Mouse (Mus musculus) MEL (cell line): ENCODE measurements around the gene Lamb1. TPM values are rescaled to one million over a fixed set of nuclear protein-coding genes. Genes with fewer than 3 reads are reported as not detected.

Source experiments
- DNase-seq: peaks from one replicate; pipeline ENCODE4 v3.0.0; 2011; ENCODE audit warnings: low read depth, low spot score
- H3K27ac ChIP-seq: 2 replicates; pipeline ENCODE4 v1.5.1; 2012; ENCODE audit warnings: low read depth, mild to moderate bottlenecking, control low read depth, low read length, moderate library complexity; ENCODE audit not compliant: control insufficient read depth
- H3K27me3 ChIP-seq, 2 experiments: fragments of 150-350 bp in 1 of 2; sonication (generic) in 1 of 2; 2 replicates each; pipeline ENCODE4 v1.6.1; 2012; ENCODE audit warnings: low read length in 2 of 2, mild to moderate bottlenecking in 2 of 2, improper control_type of control experiment in 1 of 2, moderate library complexity in 1 of 2; ENCODE audit not compliant: insufficient read depth in 2 of 2, control insufficient read depth in 1 of 2
- H3K36me3 ChIP-seq, 2 experiments: 2 replicates each; pipeline ENCODE4 v1.6.1; 2012 to 2014; ENCODE audit warnings: low read length in 2 of 2, improper control_type of control experiment in 1 of 2, inconsistent platforms in 1 of 2, mild to moderate bottlenecking in 1 of 2; ENCODE audit not compliant: insufficient read depth in 2 of 2, control insufficient read depth in 1 of 2
- H3K4me1 ChIP-seq, 2 experiments: fragments of 150-350 bp in 1 of 2; sonication (generic) in 1 of 2; 2 replicates each; pipeline ENCODE4 v1.6.1; 2012; ENCODE audit warnings: low read length in 2 of 2, improper control_type of control experiment in 1 of 2, mild to moderate bottlenecking in 1 of 2; ENCODE audit not compliant: insufficient read depth in 2 of 2, control insufficient read depth in 1 of 2
- H3K4me3 ChIP-seq, 2 experiments: fragments of 150-350 bp in 1 of 2; sonication (generic) in 1 of 2; 2 replicates each; pipeline ENCODE4 v1.5.1; 2012; ENCODE audit warnings: low read depth in 2 of 2, low read length in 2 of 2, mild to moderate bottlenecking in 2 of 2, moderate library complexity in 2 of 2, control low read depth in 1 of 2, improper control_type of control experiment in 1 of 2; ENCODE audit not compliant: control insufficient read depth in 1 of 2, insufficient read depth in 1 of 2
- H3K79me2 ChIP-seq: 2 replicates; pipeline ENCODE4 v1.6.1; 2012; ENCODE audit warnings: mild to moderate bottlenecking, low read length, moderate library complexity; ENCODE audit not compliant: control insufficient read depth, poor library complexity, insufficient read depth
- H3K9ac ChIP-seq: 2 replicates; pipeline ENCODE4 v1.6.1; 2012; ENCODE audit warnings: low read depth, mild to moderate bottlenecking, control low read depth, low read length, moderate library complexity; ENCODE audit not compliant: control insufficient read depth, poor library complexity, severe bottlenecking
- H3K9me3 ChIP-seq: fragments of 150-350 bp; sonication (generic); replicated peaks from 2 replicates; pipeline ENCODE4 v1.6.1; 2012; ENCODE audit warnings: mild to moderate bottlenecking, low read length, improper control_type of control experiment, moderate library complexity; ENCODE audit not compliant: insufficient read depth
- BHLHE40 ChIP-seq: IDR thresholded peaks from 2 replicates; pipeline ENCODE4 v1.6.1; 2012; ENCODE audit warnings: low read depth, mild to moderate bottlenecking, inconsistent platforms, low read length, improper control_type of control experiment, borderline replicate concordance
- CHD1 ChIP-seq: IDR thresholded peaks from 2 replicates; pipeline ENCODE4 v1.6.1; 2012; ENCODE audit warnings: low read depth, mild to moderate bottlenecking, inconsistent platforms, low read length, improper control_type of control experiment
- CTCF ChIP-seq, 3 experiments: IDR thresholded peaks in 2 of 3; conservative IDR thresholded peaks in 1 of 3; 2 replicates each; pipeline ENCODE4 v1.5.1; 2011 to 2012; ENCODE audit warnings: low read length in 3 of 3, low read depth in 2 of 3, mild to moderate bottlenecking in 2 of 3, improper control_type of control experiment in 1 of 3, inconsistent platforms in 1 of 3, mixed read lengths in 1 of 3, moderate library complexity in 1 of 3; ENCODE audit not compliant: control insufficient read depth in 1 of 3, insufficient read depth in 1 of 3, poor library complexity in 1 of 3, severe bottlenecking in 1 of 3
- E2F4 ChIP-seq: IDR thresholded peaks from 2 replicates; pipeline ENCODE4 v1.6.1; 2011; ENCODE audit warnings: low read depth, low read length, improper control_type of control experiment, borderline replicate concordance
- JUND ChIP-seq: IDR thresholded peaks from 2 replicates; pipeline ENCODE4 v1.6.1; 2011; ENCODE audit warnings: low read depth, mild to moderate bottlenecking, improper control_type of control experiment, low read length
- MAX ChIP-seq: IDR thresholded peaks from 2 replicates; pipeline ENCODE4 v1.6.1; 2011; ENCODE audit warnings: low read length, improper control_type of control experiment
- MXI1 ChIP-seq: IDR thresholded peaks from 2 replicates; pipeline ENCODE4 v1.6.1; 2011; ENCODE audit warnings: mild to moderate bottlenecking, low read depth, low read length, improper control_type of control experiment
- MYC ChIP-seq: IDR thresholded peaks from 2 replicates; pipeline ENCODE4 v1.6.1; 2011; ENCODE audit warnings: low read depth, mild to moderate bottlenecking, low read length, improper control_type of control experiment, moderate library complexity
- NRF1 ChIP-seq: IDR thresholded peaks from 2 replicates; pipeline ENCODE4 v1.6.1; 2014; ENCODE audit warnings: low read depth, mild to moderate bottlenecking, inconsistent platforms, low read length, improper control_type of control experiment, moderate library complexity; ENCODE audit not compliant: poor library complexity, insufficient read depth, severe bottlenecking
- POLR2AphosphoS2 ChIP-seq: IDR thresholded peaks from 2 replicates; pipeline ENCODE4 v1.6.1; 2011; ENCODE audit warnings: low read length, improper control_type of control experiment
- POLR2AphosphoS5 ChIP-seq: IDR thresholded peaks from 2 replicates; pipeline ENCODE4 v1.6.1; 2012; ENCODE audit warnings: low read depth, borderline replicate concordance, mild to moderate bottlenecking, inconsistent platforms, low read length, moderate library complexity, mixed read lengths
- RAD21 ChIP-seq: IDR thresholded peaks from 2 replicates; pipeline ENCODE4 v1.6.1; 2011; ENCODE audit warnings: mild to moderate bottlenecking, low read depth, low read length, improper control_type of control experiment
- RCOR1 ChIP-seq: IDR thresholded peaks from 2 replicates; pipeline ENCODE4 v1.6.1; 2012; ENCODE audit warnings: low read depth, mild to moderate bottlenecking, inconsistent platforms, low read length, improper control_type of control experiment
- SIN3A ChIP-seq: IDR thresholded peaks from 2 replicates; pipeline ENCODE4 v1.6.1; 2012; ENCODE audit warnings: low read length, improper control_type of control experiment, inconsistent platforms
- TAL1 ChIP-seq: IDR thresholded peaks from 2 replicates; pipeline ENCODE4 v1.6.1; 2012; ENCODE audit warnings: mild to moderate bottlenecking, inconsistent platforms, low read length, moderate library complexity, mixed read lengths
- TBP ChIP-seq: IDR thresholded peaks from 2 replicates; pipeline ENCODE4 v1.8.0; 2011; ENCODE audit warnings: low read depth, low read length, improper control_type of control experiment
- USF2 ChIP-seq, 2 experiments: IDR thresholded peaks; 2 replicates each; pipeline ENCODE4 v1.6.1; 2011 to 2012; ENCODE audit warnings: improper control_type of control experiment in 2 of 2, low read length in 2 of 2, borderline replicate concordance in 1 of 2, inconsistent platforms in 1 of 2, low read depth in 1 of 2, mild to moderate bottlenecking in 1 of 2; ENCODE audit not compliant: insufficient read depth in 1 of 2
- ZMIZ1 ChIP-seq: IDR thresholded peaks from 2 replicates; pipeline ENCODE4 v1.6.1; 2012; ENCODE audit warnings: low read depth, mild to moderate bottlenecking, inconsistent platforms, low read length, improper control_type of control experiment, moderate library complexity
- ZNF384 ChIP-seq: IDR thresholded peaks from 2 replicates; pipeline ENCODE4 v1.6.1; 2012; ENCODE audit warnings: low read depth, mild to moderate bottlenecking, inconsistent platforms, low read length, improper control_type of control experiment
- polyA plus RNA-seq, 2 experiments: library from polyadenylated mRNA; stranded (reverse) in 1 of 2; unstranded in 1 of 2; fragments of >175 nt in 1 of 2; fragments of >200 nt in 1 of 2; gene quantifications; 2 replicates each; pipeline versions ENCODE4 v1.2.1 to v1.2.4; 2012; ENCODE audit warnings: low replicate concordance in 2 of 2, low read depth in 1 of 2; ENCODE audit not compliant: insufficient read length in 2 of 2, insufficient read depth in 1 of 2, missing spikeins in 1 of 2
- total RNA-seq: library from RNA; depleted of rRNA; stranded (reverse); fragments of 300-350 nt; gene quantifications from 2 replicates; pipeline ENCODE4 v1.2.3, GENCODE M21; 2012

The Lamb1 gene
- total and polyA plus RNA-seq, 3 experiments: 0.03 TPM; not detected in 2

- Histone ChIP-seq H3K9ac (no peak overlapping the region), H3K27me3 (no peaks in the 10 kb centered on the region; a peak in 1 of 4 replicates), H3K79me2 (no peaks in the 10 kb centered on the region), H3K4me1 (no peaks in the 10 kb centered on the region; a peak in 1 of 4 replicates), H3K27ac (no peak overlapping the region), H3K4me3 (no peak overlapping the region), H3K36me3 (no peaks in the 10 kb centered on the region), H3K9me3 (no peaks in the 10 kb centered on the region)
- DNase-seq: no peak
- TF ChIP-seq RCOR1: no peak
- no peak for TF ChIP-seq CHD1
- TF ChIP-seq SIN3A: no peak
- no peak for TF ChIP-seq POLR2AphosphoS5
- TF ChIP-seq NRF1: no peak
- TF ChIP-seq TAL1: no peak
- no peak for TF ChIP-seq MAX
Measured at GRCm38 (mm10) chr12:31323136-31323695, 58.2 kb downstream of the Lamb1 start.

GRCm38 (mm10) chr12:31327139-31327538 is 62.1 kb downstream of the Lamb1 start:
- no peak overlapping the region for H3K27ac ChIP-seq
- TF ChIP-seq ZMIZ1: no peak
- TF ChIP-seq MXI1: no peak
- no peak for TF ChIP-seq E2F4
- no peak for TF ChIP-seq USF2 (IDR thresholded peaks at IDR 0.05; ENCODE audit: borderline replicate concordance in 1 of 2, insufficient read depth in 1 of 2, low read depth in 1 of 2, low read length in 2 of 2)
- no peak for TF ChIP-seq POLR2AphosphoS2
- TF ChIP-seq JUND: no peak
- TF ChIP-seq RAD21: no peak
- no peak for TF ChIP-seq CTCF (IDR thresholded peaks at IDR 0.05 in 2 of 3, conservative IDR thresholded peaks at IDR 0.05 in 1 of 3; ENCODE audit: control insufficient read depth in 1 of 3, insufficient read depth in 1 of 3, low read depth in 2 of 3, low read length in 3 of 3, poor library complexity in 1 of 3, severe bottlenecking in 1 of 3)
- TF ChIP-seq MYC: no peak
- TF ChIP-seq ZNF384: no peak
- TF ChIP-seq RCOR1: no peak
- TF ChIP-seq TBP: no peak
- TF ChIP-seq BHLHE40: no peak
- no peak for DNase-seq

More at GRCm38 (mm10) chr12:31327139-31327538, 62.1 kb downstream of the Lamb1 start:
- H3K79me2 ChIP-seq: no peaks in the 10 kb centered on the region
- H3K36me3 ChIP-seq: peaks cover 0 to 4% of the 10 kb centered on the region in 2 experiments; a peak in 1 of 4 replicates
- H3K9ac ChIP-seq: no peak overlapping the region
- no peaks in the 10 kb centered on the region for H3K27me3 ChIP-seq
- no peaks in the 10 kb centered on the region for H3K9me3 ChIP-seq
- H3K4me1 ChIP-seq: no peaks in the 10 kb centered on the region
- no peak overlapping the region for H3K4me3 ChIP-seq
